Mouse (Mus musculus) kidney, embryonic 14.5 days (tissue): ENCODE data around the gene Gk5. TPM values are rescaled to one million over a fixed set of nuclear protein-coding genes. Genes with fewer than 3 reads are reported as not detected.

Experiments used
- ATAC-seq: fragments of 200-750 bp; cut with Nextera tagmentation; 2 replicates; pipeline ENCODE4 v1.8.0; 2017; ENCODE audit warnings: moderate number of reproducible peaks, mild to moderate bottlenecking, moderate TSS enrichment, moderate library complexity; ENCODE audit not compliant: low FRiP score, low TSS enrichment
- H3K27ac ChIP-seq: fragments of 300-500 bp; sonication (generic); 2 replicates; pipeline ENCODE4 v1.5.1; 2014; ENCODE audit warnings: low read depth, mild to moderate bottlenecking, low read length, moderate library complexity, mixed read lengths
- H3K27me3 ChIP-seq: fragments of 300-500 bp; sonication (generic); 2 replicates; pipeline ENCODE4 v1.6.1; 2014; ENCODE audit warnings: mild to moderate bottlenecking, low read length; ENCODE audit not compliant: control insufficient read depth, insufficient read depth
- H3K36me3 ChIP-seq: fragments of 300-500 bp; sonication (generic); 2 replicates; pipeline ENCODE4 v1.6.1; 2014; ENCODE audit warnings: low read length, mixed read lengths; ENCODE audit not compliant: control insufficient read depth, insufficient read depth
- H3K4me1 ChIP-seq: fragments of 300-500 bp; sonication (generic); 2 replicates; pipeline ENCODE4 v1.6.1; 2014; ENCODE audit warnings: low read length, mixed read lengths; ENCODE audit not compliant: control insufficient read depth, insufficient read depth
- H3K4me2 ChIP-seq: fragments of 300-500 bp; sonication (generic); replicated peaks from 2 replicates; pipeline ENCODE4 v1.6.1; 2014; ENCODE audit warnings: low read depth, mild to moderate bottlenecking, low read length
- H3K4me3 ChIP-seq: fragments of 300-500 bp; sonication (generic); 2 replicates; pipeline ENCODE4 v1.5.1; 2014; ENCODE audit warnings: mild to moderate bottlenecking, low read length
- H3K9ac ChIP-seq: fragments of 300-500 bp; sonication (generic); 2 replicates; pipeline ENCODE4 v1.6.1; 2014; ENCODE audit warnings: low read depth, mild to moderate bottlenecking, low read length, moderate library complexity
- H3K9me3 ChIP-seq: fragments of 300-500 bp; sonication (generic); 2 replicates; pipeline ENCODE4 v1.6.1; 2016; ENCODE audit warnings: low read length; ENCODE audit not compliant: control insufficient read depth
- WGBS: fragments of 180-500 bp; shearing (Covaris S2); extraction: QIAGEN DNeasy Blood & Tissue Kit; methylation state at CpG from one replicate; pipeline ENCODE4 v1.1.7; 2014; 5-methylcytosine and 5-hydroxymethylcytosine counted together
- polyA plus RNA-seq: library from polyadenylated mRNA; unstranded; fragments of >200 nt; fragmentation: Nextera tagmentation; extraction: Ambion mirVana; gene quantifications from 2 replicates; pipeline ENCODE4 v1.2.1, GENCODE M21; 2014

Gk5 gene
- polyA plus RNA-seq, 1 experiment from 2014 or later: 6.8 TPM

DNA sequence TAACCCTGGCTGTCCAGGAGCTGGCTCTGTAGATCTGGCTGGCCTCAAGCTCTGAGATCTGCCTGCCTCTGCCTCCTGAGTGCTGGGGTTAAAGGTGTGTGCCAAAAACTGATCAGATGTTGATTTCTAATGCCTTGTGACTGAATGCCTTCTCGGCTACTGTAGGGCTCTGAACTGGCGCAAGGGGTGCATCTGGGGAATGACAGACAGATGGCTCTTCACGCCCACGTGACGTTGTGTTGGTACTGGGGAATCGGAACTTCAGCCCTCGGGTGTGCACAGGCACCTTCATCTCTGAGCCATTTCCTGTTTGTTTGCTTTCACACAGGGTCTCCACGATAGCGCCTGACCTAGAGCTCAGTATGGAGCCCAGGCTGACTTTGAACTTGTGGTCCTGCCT lies 19.8 kb downstream of the Gk5 start:
- ATAC-seq: no peak
- WGBS: 91% methylated on average over 9 of the region's 9 CpGs

DNA sequence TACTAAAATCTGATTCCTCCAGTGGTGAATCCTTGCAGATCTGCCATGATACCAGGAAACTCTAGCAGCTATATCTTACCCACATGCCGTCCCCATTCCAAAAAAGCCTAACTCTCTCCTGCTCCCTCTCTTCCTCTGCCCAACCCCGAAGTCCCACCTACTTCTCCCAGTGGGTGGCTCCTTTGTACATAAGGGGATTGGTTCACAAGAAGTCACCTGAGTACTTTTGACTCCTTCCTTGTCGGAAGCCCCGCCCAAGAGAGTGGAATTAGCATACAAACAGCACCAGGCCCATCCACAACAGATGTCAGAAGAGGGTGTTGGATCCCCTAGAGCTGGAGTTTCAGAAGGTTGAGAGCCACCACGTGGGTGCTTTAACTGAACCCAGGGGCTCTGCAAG lies 20.7 kb downstream of the Gk5 start:
- H3K9ac ChIP-seq: no peak overlapping the region
- H3K27me3 ChIP-seq: no peaks in the 10 kb centered on the region
- no peaks in the 10 kb centered on the region for H3K9me3 ChIP-seq
- H3K4me3 ChIP-seq: no peak overlapping the region
- no peak overlapping the region for H3K4me2 ChIP-seq
- no peaks in the 10 kb centered on the region for H3K36me3 ChIP-seq
- ATAC-seq: no peak
- H3K4me1 ChIP-seq: no peaks in the 10 kb centered on the region
- WGBS: 41% methylated on average over 5 of the region's 5 CpGs
- H3K27ac ChIP-seq: no peak overlapping the region

More for the DNA sequence above, 19.8 kb downstream of the Gk5 start:
- Histone ChIP-seq H3K36me3 (no peaks in the 10 kb centered on the region), H3K4me2 (no peak overlapping the region), H3K9ac (no peak overlapping the region), H3K27ac (no peak overlapping the region), H3K9me3 (no peaks in the 10 kb centered on the region), H3K27me3 (no peaks in the 10 kb centered on the region), H3K4me1 (no peaks in the 10 kb centered on the region), H3K4me3 (no peak overlapping the region)

DNA sequence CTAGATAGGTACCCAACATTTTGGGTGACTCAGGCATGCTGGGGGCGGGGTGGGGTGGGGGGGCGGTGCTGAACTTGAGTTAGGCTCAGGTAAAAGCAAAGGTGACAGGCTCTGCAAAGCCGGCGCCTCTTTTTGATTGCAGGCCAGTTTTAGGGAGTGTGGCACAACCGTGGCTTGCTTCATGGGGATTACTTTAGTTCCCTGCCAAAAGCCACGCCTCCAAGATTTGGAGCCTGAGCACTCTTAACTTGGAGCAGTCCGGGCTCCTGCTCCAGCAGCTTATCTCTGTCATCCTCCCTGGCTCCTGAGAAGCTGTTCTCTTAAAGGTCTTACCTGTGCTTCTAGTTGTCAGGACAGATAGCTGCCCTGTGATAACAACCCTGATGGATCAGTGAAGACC lies 21.8 kb downstream of the Gk5 start:
- no peak for ATAC-seq
- Histone ChIP-seq H3K9me3 (no peaks in the 10 kb centered on the region), H3K27me3 (no peaks in the 10 kb centered on the region), H3K4me2 (no peak overlapping the region), H3K4me3 (no peak overlapping the region), H3K4me1 (no peaks in the 10 kb centered on the region), H3K27ac (no peak overlapping the region), H3K36me3 (no peaks in the 10 kb centered on the region), H3K9ac (no peak overlapping the region)
- WGBS: 84% methylated on average over 7 of the region's 7 CpGs

DNA sequence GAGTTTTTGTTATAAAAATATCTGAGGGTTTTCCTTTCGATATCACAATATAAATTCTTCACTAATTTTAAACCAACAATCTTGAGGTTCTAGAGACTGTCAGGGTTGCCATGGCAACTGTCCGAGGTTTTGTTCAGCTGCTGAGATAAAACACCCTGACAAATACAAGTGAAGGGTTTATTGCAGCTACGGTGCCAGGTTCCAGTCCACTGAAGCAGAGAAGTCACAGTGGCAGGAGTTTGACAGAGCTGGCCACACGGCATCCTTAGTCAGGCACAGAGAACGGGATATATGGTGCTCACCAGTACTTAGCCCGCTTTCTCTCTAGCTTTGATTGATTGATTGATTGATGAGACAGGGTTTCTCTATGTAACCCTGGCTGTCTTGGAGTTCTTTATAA lies 23.3 kb downstream of the Gk5 start:
- Histone ChIP-seq H3K27me3 (no peaks in the 10 kb centered on the region), H3K4me2 (no peak overlapping the region), H3K27ac (no peak overlapping the region), H3K9ac (no peak overlapping the region), H3K9me3 (no peaks in the 10 kb centered on the region), H3K4me1 (no peaks in the 10 kb centered on the region), H3K4me3 (no peak overlapping the region), H3K36me3 (no peaks in the 10 kb centered on the region)
- ATAC-seq: peak; percentile 76; the same call in 1 of the 2 replicates
- WGBS: 43% methylated on average over 6 of the region's 6 CpGs

DNA sequence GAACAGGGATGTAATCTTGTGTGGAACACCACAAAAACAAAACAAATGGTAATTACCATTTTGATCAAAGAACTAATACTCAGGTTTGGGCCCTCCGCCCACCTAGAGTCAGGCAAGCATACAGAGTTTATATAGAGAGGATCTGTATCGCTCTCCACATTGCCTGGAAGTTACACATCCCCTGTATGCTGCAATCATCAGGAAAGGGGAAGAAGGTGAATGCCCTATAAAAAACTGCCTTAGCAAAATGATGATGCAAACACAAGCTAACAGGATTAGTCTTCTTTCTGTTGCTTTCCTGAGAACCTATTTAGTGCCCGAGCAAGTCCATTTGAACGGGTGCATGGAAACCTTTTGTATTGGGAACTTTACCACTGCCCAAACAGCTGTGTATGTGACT lies 24.5 kb downstream of the Gk5 start:
- Histone ChIP-seq H3K36me3 (no peaks in the 10 kb centered on the region), H3K9ac (no peak overlapping the region), H3K27ac (no peak overlapping the region), H3K4me2 (no peak overlapping the region), H3K4me3 (no peak overlapping the region), H3K9me3 (no peaks in the 10 kb centered on the region), H3K27me3 (no peaks in the 10 kb centered on the region), H3K4me1 (no peaks in the 10 kb centered on the region)
- ATAC-seq: no peak
- WGBS: 88% methylated on average over 4 of the region's 4 CpGs

DNA sequence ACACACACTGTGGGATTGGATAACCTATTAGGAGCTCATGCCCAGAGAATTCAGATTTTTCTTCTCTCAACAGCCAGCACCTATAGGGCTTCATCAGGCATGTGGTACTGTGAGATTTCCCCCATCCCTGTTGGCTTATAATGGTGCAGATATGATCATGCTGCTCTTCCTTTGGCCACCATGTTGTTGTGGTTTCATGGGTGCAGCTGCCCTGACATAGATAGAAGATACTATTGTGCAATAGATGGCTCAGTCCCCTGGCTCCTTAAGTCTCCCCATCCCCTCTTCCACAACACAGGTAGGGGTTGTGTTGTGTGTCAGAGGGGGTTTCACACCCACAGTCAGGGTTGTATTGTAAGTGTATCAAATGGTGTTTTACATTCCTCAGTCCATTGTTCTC lies 25.7 kb downstream of the Gk5 start:
- Histone ChIP-seq H3K27me3 (no peaks in the 10 kb centered on the region), H3K9me3 (no peaks in the 10 kb centered on the region), H3K4me3 (no peak overlapping the region), H3K4me1 (no peaks in the 10 kb centered on the region), H3K36me3 (no peaks in the 10 kb centered on the region), H3K9ac (no peak overlapping the region), H3K4me2 (no peak overlapping the region), H3K27ac (no peak overlapping the region)
- no peak for ATAC-seq

DNA sequence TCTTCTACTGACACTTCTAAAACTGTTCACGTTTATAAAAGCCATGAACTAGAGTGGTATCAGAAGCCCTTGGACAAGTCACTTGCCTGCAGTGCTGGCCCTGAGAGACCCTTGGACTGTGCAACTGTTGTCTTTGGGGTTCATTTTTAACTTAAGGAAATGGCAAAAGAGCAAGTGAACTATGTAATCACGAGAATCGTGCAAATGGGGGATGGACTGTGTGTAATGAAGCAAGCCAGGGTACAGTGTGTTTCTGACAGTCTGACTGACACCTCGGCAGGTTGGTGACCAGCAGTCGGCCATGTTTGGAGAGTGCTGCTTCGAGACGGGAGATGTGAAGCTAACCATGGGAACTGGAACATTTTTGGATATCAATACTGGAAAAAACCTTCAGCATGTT lies 33.6 kb downstream of the Gk5 start:
- Histone ChIP-seq H3K9me3 (no peaks in the 10 kb centered on the region), H3K36me3 (no peaks in the 10 kb centered on the region)
- WGBS: 90% methylated on average over 7 of the region's 7 CpGs

DNA sequence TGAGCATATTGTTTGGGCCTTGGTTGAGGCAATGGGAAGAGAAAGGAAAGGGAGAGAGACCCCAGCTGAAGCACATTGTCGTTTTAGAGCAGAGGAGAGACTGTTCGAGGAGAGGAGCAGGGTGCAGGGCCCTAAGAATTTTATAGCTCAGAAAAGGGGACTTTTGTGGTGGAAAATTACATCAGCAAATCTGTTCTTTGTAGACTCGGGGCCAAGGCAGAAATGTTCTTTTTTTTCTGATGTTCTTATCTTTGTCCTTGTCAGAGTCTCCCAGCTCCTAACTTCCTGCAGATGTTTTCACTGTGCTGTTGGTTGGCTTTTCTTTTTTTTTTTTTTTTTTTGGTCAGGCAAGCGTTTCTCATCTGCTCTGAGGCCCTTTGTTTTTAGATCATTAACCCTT lies 39.3 kb downstream of the Gk5 start:
- ATAC-seq: no peak
- Histone ChIP-seq H3K4me2 (no peak overlapping the region), H3K27me3 (no peaks in the 10 kb centered on the region), H3K4me3 (no peak overlapping the region), H3K4me1 (no peaks in the 10 kb centered on the region), H3K27ac (peak overlapping the region; percentile 83), H3K36me3 (no peaks in the 10 kb centered on the region), H3K9ac (no peak overlapping the region), H3K9me3 (no peaks in the 10 kb centered on the region)
- 25% methylated on average over 4 of the region's 4 CpGs for WGBS

More for the DNA sequence above, 33.6 kb downstream of the Gk5 start:
- Histone ChIP-seq H3K9ac (no peak overlapping the region), H3K4me3 (no peak overlapping the region), H3K27ac (no peak overlapping the region), H3K4me2 (no peak overlapping the region), H3K4me1 (no peaks in the 10 kb centered on the region), H3K27me3 (no peaks in the 10 kb centered on the region)
- ATAC-seq: no peak

DNA sequence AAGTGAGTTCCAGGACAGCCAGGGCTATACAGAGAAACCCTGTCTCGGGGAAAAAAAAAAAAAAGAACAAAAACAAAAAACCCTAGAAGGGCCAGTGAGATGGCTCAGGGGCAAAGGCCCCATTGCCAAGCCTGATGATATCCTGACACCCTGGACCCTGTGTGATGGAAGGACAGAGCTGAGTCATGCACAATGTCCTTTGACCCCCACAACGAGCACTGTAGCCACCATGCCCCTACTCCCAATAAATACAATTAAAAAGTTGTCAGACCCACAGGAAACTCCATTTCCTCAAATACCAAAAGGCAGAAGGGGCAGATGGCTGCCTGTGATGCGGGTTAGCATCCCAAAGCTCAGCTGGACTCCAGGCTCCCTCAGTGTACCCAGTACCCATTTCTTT lies 39.9 kb downstream of the Gk5 start:
- Histone ChIP-seq H3K4me3 (no peak overlapping the region), H3K27ac (no peak overlapping the region)
- WGBS: 36% methylated on average over 3 of the region's 3 CpGs

DNA sequence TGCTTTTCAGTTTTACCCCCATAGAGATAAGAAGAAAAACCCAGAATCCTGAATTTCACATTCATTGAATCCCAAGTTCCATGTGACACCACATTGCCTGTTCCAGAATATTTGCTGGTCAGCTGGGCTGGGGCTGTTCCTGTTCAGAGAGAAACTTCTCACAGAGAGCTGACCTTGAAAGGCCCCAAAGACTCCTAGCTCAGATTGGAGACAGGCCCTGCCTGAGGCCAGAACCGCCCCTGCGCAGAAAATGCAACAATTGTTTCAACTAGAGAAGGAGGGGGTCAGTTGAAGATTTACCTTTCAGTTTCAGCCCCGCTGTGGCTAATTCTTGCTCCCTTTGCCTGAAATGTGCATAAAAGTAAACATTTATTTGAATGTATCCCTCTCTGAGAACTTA lies 41.6 kb downstream of the Gk5 start:
- Histone ChIP-seq H3K4me2 (no peak overlapping the region), H3K9ac (no peak overlapping the region), H3K27ac (no peak overlapping the region), H3K4me3 (no peak overlapping the region), H3K27me3 (no peaks in the 10 kb centered on the region), H3K4me1 (no peaks in the 10 kb centered on the region), H3K9me3 (no peaks in the 10 kb centered on the region), H3K36me3 (no peaks in the 10 kb centered on the region)
- 81% methylated on average over 3 of the region's 3 CpGs for WGBS
- no peak for ATAC-seq

More for the DNA sequence above, 39.9 kb downstream of the Gk5 start:
- Histone ChIP-seq H3K27me3 (no peaks in the 10 kb centered on the region), H3K9me3 (no peaks in the 10 kb centered on the region), H3K4me2 (no peak overlapping the region), H3K4me1 (no peaks in the 10 kb centered on the region), H3K36me3 (no peaks in the 10 kb centered on the region), H3K9ac (no peak overlapping the region)
- no peak for ATAC-seq
